Mouse (Mus musculus) kidney, embryonic 15.5 days (tissue): Measurements from ENCODE around the gene Tmem259. TPM values are rescaled to one million over a fixed set of nuclear protein-coding genes. Genes with fewer than 3 reads are reported as not detected.

ENCODE experiments used
- ATAC-seq: fragments of 200-750 bp; cut with Nextera tagmentation; replicated peaks from 2 replicates; pipeline ENCODE4 v1.8.0; 2017; ENCODE audit warnings: moderate TSS enrichment; ENCODE audit not compliant: low FRiP score
- H3K27ac ChIP-seq: fragments of 300-500 bp; sonication (generic); 2 replicates; pipeline ENCODE4 v1.5.1; 2015; ENCODE audit warnings: mild to moderate bottlenecking, inconsistent platforms
- H3K27me3 ChIP-seq: fragments of 300-500 bp; sonication (generic); 2 replicates; pipeline ENCODE4 v1.6.1; 2015; ENCODE audit warnings: inconsistent platforms
- H3K36me3 ChIP-seq: fragments of 300-500 bp; sonication (generic); 2 replicates; pipeline ENCODE4 v1.6.1; 2015; ENCODE audit warnings: inconsistent platforms
- H3K4me1 ChIP-seq: fragments of 300-500 bp; sonication (generic); 2 replicates; pipeline ENCODE4 v1.6.1; 2015; ENCODE audit warnings: inconsistent platforms
- H3K4me2 ChIP-seq: fragments of 300-500 bp; sonication (generic); 2 replicates; pipeline ENCODE4 v1.6.1; 2015; ENCODE audit warnings: moderate library complexity, mild to moderate bottlenecking, inconsistent platforms
- H3K4me3 ChIP-seq: fragments of 300-500 bp; sonication (generic); replicated peaks from 2 replicates; pipeline ENCODE4 v1.5.1; 2015; ENCODE audit warnings: mild to moderate bottlenecking, inconsistent platforms
- H3K9ac ChIP-seq: fragments of 300-500 bp; sonication (generic); 2 replicates; pipeline ENCODE4 v1.6.1; 2015; ENCODE audit warnings: mild to moderate bottlenecking, inconsistent platforms
- H3K9me3 ChIP-seq: fragments of 300-500 bp; sonication (generic); replicated peaks from 2 replicates; pipeline ENCODE4 v1.6.1; 2016; ENCODE audit warnings: inconsistent platforms
- WGBS: fragments of 180-500 bp; shearing (Covaris S2); methylation state at CpG from one replicate; pipeline ENCODE4 v1.1.7; 2015; ENCODE audit warnings: mixed read lengths; 5-methylcytosine and 5-hydroxymethylcytosine counted together
- polyA plus RNA-seq: library from polyadenylated mRNA; unstranded; fragments of >200 nt; fragmentation: Nextera tagmentation; extraction: Ambion mirVana; gene quantifications from 2 replicates; pipeline ENCODE4 v1.2.1, GENCODE M21; 2015

Gene Tmem259
- polyA plus RNA-seq, 1 experiment from 2014 or later = 17.5 TPM

GRCm38 (mm10) chr10:79928907-79929701 lies 55.0 kb downstream of the Tmem259 start:
- H3K4me2 ChIP-seq = peak overlapping the region; percentile 90
- peak overlapping the region; percentile 62 for H3K27ac ChIP-seq
- 19% methylated on average over 8 of the region's 9 CpGs for WGBS
- H3K4me3 ChIP-seq = peak overlapping the region; percentile 100
- H3K4me1 ChIP-seq = peaks cover 78% of the 10 kb centered on the region
- ATAC-seq = no peak
- H3K36me3 ChIP-seq = peaks cover 38% of the 10 kb centered on the region
- peak overlapping the region; percentile 38; the same call in 1 of the 2 replicates for H3K9ac ChIP-seq
- H3K9me3 ChIP-seq = no peaks in the 10 kb centered on the region
- H3K27me3 ChIP-seq = no peaks in the 10 kb centered on the region

DNA sequence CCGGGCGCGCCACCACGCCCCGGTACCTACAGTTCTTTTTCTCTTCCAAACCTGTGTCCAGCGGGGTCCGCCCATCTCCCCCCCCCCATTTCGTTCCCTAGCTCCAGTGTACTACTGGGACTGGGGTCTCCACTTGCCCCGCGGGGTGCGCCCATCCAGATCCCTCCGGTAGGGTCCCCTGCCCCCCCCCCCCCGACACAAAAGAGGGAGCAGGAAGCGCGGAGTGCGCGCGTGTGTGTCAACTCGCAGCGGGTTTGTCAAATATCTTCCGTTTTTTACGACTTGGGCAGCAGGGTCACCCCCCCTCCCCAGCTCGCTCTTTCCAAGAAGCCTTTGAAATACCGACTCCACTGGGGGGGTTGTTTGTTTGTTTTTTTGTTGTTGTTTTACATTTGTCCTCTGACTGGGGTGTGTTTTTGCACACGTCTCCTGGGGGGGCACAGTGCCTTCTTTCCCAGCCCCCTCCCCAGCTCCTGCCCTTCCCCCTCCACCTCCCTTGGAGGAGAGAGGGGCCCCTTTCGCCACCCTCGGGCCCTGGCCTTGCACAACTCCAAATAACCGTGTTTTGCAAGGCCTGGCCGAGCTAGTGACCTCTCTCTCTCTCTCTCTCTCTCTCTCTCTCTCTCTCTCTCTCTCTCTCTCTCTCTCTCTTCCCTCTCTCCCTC lies 56.0 kb downstream of the Tmem259 start:
- ATAC-seq = no peak
- peak overlapping the region; percentile 98 for H3K27ac ChIP-seq
- peaks cover 28% of the 10 kb centered on the region for H3K36me3 ChIP-seq
- H3K4me3 ChIP-seq = peak overlapping the region; percentile 100
- peaks cover 5% of the 10 kb centered on the region for H3K27me3 ChIP-seq
- WGBS = 1% methylated on average over 29 of the region's 29 CpGs
- H3K4me1 ChIP-seq = peaks cover 73% of the 10 kb centered on the region
- H3K4me2 ChIP-seq = peak overlapping the region; percentile 90
- H3K9me3 ChIP-seq = no peaks in the 10 kb centered on the region
- peak overlapping the region; percentile 92 for H3K9ac ChIP-seq

GRCm38 (mm10) chr10:79927324-79928029 lies 56.7 kb downstream of the Tmem259 start:
- under 1% methylated on average over 54 of the region's 54 CpGs for WGBS
- Histone ChIP-seq H3K4me1 (peaks cover 66% of the 10 kb centered on the region), H3K4me3 (peak overlapping the region; percentile 100), H3K27me3 (peaks cover 12% of the 10 kb centered on the region), H3K9ac (peak overlapping the region; percentile 92), H3K4me2 (peak overlapping the region; percentile 90), H3K27ac (peak overlapping the region; percentile 98), H3K36me3 (peaks cover 22% of the 10 kb centered on the region), H3K9me3 (no peaks in the 10 kb centered on the region)
- ATAC-seq = peak; percentile 41

DNA sequence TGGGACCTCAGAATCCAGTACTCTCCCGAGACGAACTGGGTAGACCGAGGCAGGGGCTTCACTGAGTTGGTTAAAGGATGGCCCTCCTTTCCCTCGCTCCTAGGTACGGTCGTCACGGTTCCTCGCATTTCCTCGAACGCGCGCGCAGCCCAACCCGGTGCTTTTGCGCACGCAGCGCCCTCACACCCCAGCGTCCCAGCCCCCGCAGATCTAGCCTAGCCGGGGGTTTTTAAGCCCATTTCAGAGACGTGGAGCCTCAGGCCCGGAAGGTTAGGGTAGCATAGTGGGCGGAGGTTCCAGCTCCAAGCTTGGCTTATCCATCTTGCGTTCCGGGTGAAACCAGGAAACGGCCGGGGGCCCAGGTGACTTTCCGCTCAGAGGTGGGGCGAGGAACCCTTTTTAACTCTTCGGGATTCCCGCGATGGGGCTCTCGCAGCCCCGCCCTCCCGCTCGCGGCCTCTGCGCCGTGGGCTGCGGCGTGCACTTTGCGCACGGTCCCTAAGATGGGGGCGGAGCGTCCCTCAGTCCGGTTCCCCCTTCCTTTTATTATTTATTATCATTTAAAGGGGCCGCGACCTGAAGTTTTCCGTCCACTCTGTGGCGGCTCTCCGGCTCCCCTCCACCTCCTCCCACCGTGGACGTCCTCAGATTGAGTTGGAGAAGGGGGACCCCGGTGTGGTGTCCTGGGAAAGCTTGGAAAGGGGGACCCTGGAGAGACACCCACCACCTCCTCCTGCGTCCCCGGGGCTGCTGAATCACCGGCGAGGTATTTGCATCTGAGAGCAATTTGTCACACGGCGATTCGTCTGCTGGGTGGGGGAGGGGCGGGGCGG lies 57.4 kb downstream of the Tmem259 start, which contains the start of gene Arid3a:
Gene Arid3a (plus strand): TSS at position 553 of the 833 bp plus-strand sequence.
- peaks cover 61% of the 10 kb centered on the region for H3K4me1 ChIP-seq
- peaks cover 14% of the 10 kb centered on the region for H3K36me3 ChIP-seq
- H3K9ac ChIP-seq = peak within 1 kb of the TSS; percentile 92
- peak; percentile 60 for ATAC-seq
- H3K27ac ChIP-seq = peak within 1 kb of the TSS; percentile 98
- WGBS = under 1% methylated on average over 63 of the region's 63 CpGs
- H3K9me3 ChIP-seq = no peaks in the 10 kb centered on the region
- H3K4me2 ChIP-seq = peak within 1 kb of the TSS; percentile 90
- H3K27me3 ChIP-seq = peaks cover 19% of the 10 kb centered on the region
- peak within 1 kb of the TSS; percentile 100 for H3K4me3 ChIP-seq

DNA sequence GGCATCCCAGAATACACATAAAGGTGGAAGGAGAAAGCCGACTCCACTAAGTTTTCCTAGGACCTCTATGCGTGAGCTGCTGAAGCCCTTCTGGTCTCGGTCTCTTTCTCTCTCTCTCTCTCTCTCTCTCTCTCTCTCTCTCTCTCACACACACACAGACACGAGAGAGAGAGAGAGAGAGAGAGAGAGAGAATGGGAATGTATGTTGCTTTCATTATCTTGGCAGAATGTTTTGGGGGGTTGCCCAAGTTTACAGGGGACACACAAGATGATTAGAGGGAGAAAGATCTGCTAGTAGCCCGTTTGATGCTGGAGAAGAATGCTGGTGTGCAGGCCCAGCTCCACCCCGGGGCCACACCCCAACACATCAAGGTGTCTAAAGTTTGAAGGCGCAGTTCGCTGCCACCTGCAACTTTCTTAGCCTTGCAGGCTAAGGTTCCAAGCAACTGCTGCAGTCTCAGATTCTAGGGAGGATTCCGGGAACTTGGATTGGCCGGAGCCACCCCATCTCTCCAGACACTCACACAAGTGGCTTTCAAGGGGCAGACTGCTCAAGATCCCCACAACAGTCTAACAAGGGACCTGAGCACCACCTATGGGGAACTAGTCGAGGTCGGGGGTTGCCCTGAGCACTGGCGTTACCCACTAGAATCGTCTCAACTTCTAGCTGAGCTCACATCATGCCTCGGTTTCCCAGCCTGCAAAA lies 58.2 kb downstream of the Tmem259 start:
- Histone ChIP-seq H3K4me1 (peaks cover 61% of the 10 kb centered on the region), H3K9ac (peak overlapping the region; percentile 92), H3K27me3 (peaks cover 27% of the 10 kb centered on the region), H3K4me2 (peak overlapping the region; percentile 90), H3K27ac (peak overlapping the region; percentile 98), H3K36me3 (peaks cover 6% of the 10 kb centered on the region), H3K4me3 (peak overlapping the region; percentile 100), H3K9me3 (no peaks in the 10 kb centered on the region)
- 6% methylated on average over 15 of the region's 15 CpGs for WGBS
- no peak for ATAC-seq

DNA sequence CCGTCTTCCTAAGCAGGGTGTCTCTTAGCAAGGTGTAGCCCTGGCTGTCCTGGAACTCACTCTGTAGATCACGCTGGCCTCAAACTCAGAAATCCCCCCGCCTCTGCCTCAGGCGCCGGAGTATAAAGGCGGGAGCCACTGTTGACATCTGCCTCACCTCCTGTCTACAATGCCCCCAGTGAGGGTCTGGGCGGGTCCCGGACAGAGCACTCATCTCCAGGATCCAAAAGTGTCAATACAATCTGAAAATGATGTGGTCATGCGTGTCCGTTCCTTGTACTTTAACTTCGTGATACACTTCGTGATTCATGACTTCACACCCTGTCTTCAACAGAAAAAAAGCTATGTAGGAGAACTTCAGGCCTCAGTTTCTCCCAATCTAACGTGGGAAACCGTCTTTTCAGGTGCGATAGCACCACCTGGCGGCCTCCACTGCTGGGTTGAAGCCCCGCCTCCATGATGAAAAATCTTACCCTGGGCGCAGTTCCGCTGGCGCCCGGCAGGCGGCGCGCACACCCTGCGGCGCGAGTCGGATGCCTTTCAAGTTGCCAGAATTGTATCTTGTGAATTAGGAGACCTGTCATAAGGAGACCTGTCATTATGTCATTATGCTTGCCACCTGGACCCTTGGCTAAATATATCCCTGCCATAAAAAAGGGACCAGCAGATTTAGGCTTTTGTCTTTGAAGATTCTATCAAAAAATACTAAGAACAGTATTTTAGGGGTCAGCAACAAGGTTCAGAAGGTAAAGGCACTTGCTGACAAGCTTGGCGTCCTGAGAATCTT lies 58.9 kb downstream of the Tmem259 start:
- Histone ChIP-seq H3K27ac (peak overlapping the region; percentile 98; the same call in 1 of the 2 replicates), H3K36me3 (no peaks in the 10 kb centered on the region), H3K4me3 (peak overlapping the region; percentile 100; the same call in 1 of the 2 replicates), H3K4me1 (peaks cover 61% of the 10 kb centered on the region), H3K4me2 (peak overlapping the region; percentile 90), H3K9me3 (no peaks in the 10 kb centered on the region), H3K9ac (no peak overlapping the region), H3K27me3 (peaks cover 34% of the 10 kb centered on the region)
- no peak for ATAC-seq
- 11% methylated on average over 29 of the region's 29 CpGs for WGBS

Other genes with a start within 250 kb of the Tmem259 start
- 43.7 and 54.4 TPM in 2 replicates for gene Polrmt, start 237.7 kb downstream of the Tmem259 start, polyA plus RNA-seq
- 0.12 and 0.14 TPM in 2 replicates for gene Fgf22, start 229.3 kb downstream of the Tmem259 start, polyA plus RNA-seq
- gene Rnf126, start 217.4 kb downstream of the Tmem259 start, polyA plus RNA-seq = 88.5 and 102 TPM in 2 replicates
- 15.3 and 15.6 TPM in 2 replicates for gene Fstl3, start 207.1 kb downstream of the Tmem259 start, polyA plus RNA-seq
- gene Prss57, start 193.4 kb downstream of the Tmem259 start, polyA plus RNA-seq = 0.29 TPM in 1 of 2 replicates, not detected in the other
- 144 and 158 TPM in 2 replicates for gene Palm, start 190.8 kb downstream of the Tmem259 start, polyA plus RNA-seq
- gene Misp, start 163.3 kb downstream of the Tmem259 start, polyA plus RNA-seq = 14.9 and 15.2 TPM in 2 replicates
- 398 and 438 TPM in 2 replicates for gene Ptbp1, start 129.9 kb downstream of the Tmem259 start, polyA plus RNA-seq
- 7.4 and 8.3 TPM in 2 replicates for gene Prtn3, start 109.9 kb downstream of the Tmem259 start, polyA plus RNA-seq
- 62.1 and 74.5 TPM in 2 replicates for gene Plppr3, start 109.7 kb downstream of the Tmem259 start, polyA plus RNA-seq
- 2.6 and 3.4 TPM in 2 replicates for gene Elane, start 98.1 kb downstream of the Tmem259 start, polyA plus RNA-seq
- gene Cfd, start 93.5 kb downstream of the Tmem259 start, polyA plus RNA-seq = not detected in 2 replicates
- gene Med16, start 75.4 kb downstream of the Tmem259 start, polyA plus RNA-seq = 59.6 and 70.7 TPM in 2 replicates
- 0.96 and 14.1 TPM in 2 replicates for gene Gm26602, start 73.5 kb downstream of the Tmem259 start, polyA plus RNA-seq
- gene Kiss1r, start 67.4 kb downstream of the Tmem259 start, polyA plus RNA-seq = 0.71 and 1.2 TPM in 2 replicates
- gene R3hdm4, start 63.1 kb downstream of the Tmem259 start, polyA plus RNA-seq = 142 and 155 TPM in 2 replicates
- gene Arid3a, start 57.3 kb downstream of the Tmem259 start, polyA plus RNA-seq = 7.3 and 7.4 TPM in 2 replicates
- gene Wdr18, start 24.2 kb downstream of the Tmem259 start, polyA plus RNA-seq = 115 TPM in 2 replicates
- gene Grin3b, start 13.6 kb downstream of the Tmem259 start, polyA plus RNA-seq = 0.31 and 0.39 TPM in 2 replicates
- 253 and 292 TPM in 2 replicates for gene Cnn2, start 4.3 kb upstream of the Tmem259 start, polyA plus RNA-seq
- gene Abca7, start 12.2 kb upstream of the Tmem259 start, polyA plus RNA-seq = 3.9 and 4.5 TPM in 2 replicates
- 8.7 and 10.0 TPM in 2 replicates for gene Arhgap45, start 32.3 kb upstream of the Tmem259 start, polyA plus RNA-seq
- gene Polr2e, start 55.5 kb upstream of the Tmem259 start, polyA plus RNA-seq = 235 and 243 TPM in 2 replicates
- 581 and 603 TPM in 2 replicates for gene Gpx4, start 62.8 kb upstream of the Tmem259 start, polyA plus RNA-seq
- 14.4 and 16.2 TPM in 2 replicates for gene Sbno2, start 121.2 kb upstream of the Tmem259 start, polyA plus RNA-seq
- gene Stk11, start 131.5 kb upstream of the Tmem259 start, polyA plus RNA-seq = 15.0 and 22.4 TPM in 2 replicates
- 594 and 612 TPM in 2 replicates for gene Atp5d, start 154.3 kb upstream of the Tmem259 start, polyA plus RNA-seq
- 5.7 and 6.1 TPM in 2 replicates for gene Cbarp, start 156.5 kb upstream of the Tmem259 start, polyA plus RNA-seq
- gene Midn, start 163.9 kb upstream of the Tmem259 start, polyA plus RNA-seq = 18.8 and 19.5 TPM in 2 replicates
- gene Cirbp, start 181.7 kb upstream of the Tmem259 start, polyA plus RNA-seq = 95.1 and 111 TPM in 2 replicates
- gene 1600002K03Rik, start 188.6 kb upstream of the Tmem259 start, polyA plus RNA-seq = 11.2 and 13.2 TPM in 2 replicates
- gene Efna2, start 195.2 kb upstream of the Tmem259 start, polyA plus RNA-seq = 15.4 and 17.0 TPM in 2 replicates
- gene Mum1, start 242.1 kb upstream of the Tmem259 start, polyA plus RNA-seq = 74.8 and 75.5 TPM in 2 replicates